Mouse (Mus musculus) forebrain, embryonic 11.5 days (tissue): ENCODE results near the gene Prss56. TPM values are rescaled to one million over a fixed set of nuclear protein-coding genes. Genes with fewer than 3 reads are reported as not detected.

Experiments
- ATAC-seq: fragments of 200-750 bp; cut with Nextera tagmentation; replicated peaks from 2 replicates; pipeline ENCODE4 v1.8.0; 2017; ENCODE audit warnings: moderate TSS enrichment; ENCODE audit not compliant: low FRiP score
- DNase-seq: peaks from one replicate; pipeline ENCODE4 v3.0.0-alpha.2; 2017; ENCODE audit warnings: low spot score
- H3K27ac ChIP-seq: fragments of 300-500 bp; sonication (generic); 2 replicates; pipeline ENCODE4 v1.5.1; 2014; ENCODE audit warnings: low read depth, low read length
- H3K27me3 ChIP-seq: fragments of 300-500 bp; sonication (generic); 2 replicates; pipeline ENCODE4 v1.6.1; 2014; ENCODE audit warnings: mild to moderate bottlenecking, low read length, mixed read lengths; ENCODE audit not compliant: control insufficient read depth, insufficient read depth
- H3K36me3 ChIP-seq: fragments of 300-500 bp; sonication (generic); 2 replicates; pipeline ENCODE4 v1.6.1; 2014; ENCODE audit warnings: mild to moderate bottlenecking, low read length, moderate library complexity, mixed read lengths; ENCODE audit not compliant: control insufficient read depth, insufficient read depth
- H3K4me1 ChIP-seq: fragments of 300-500 bp; sonication (generic); replicated peaks from 2 replicates; pipeline ENCODE4 v1.6.1; 2014; ENCODE audit warnings: low read length, mixed read lengths; ENCODE audit not compliant: control insufficient read depth, insufficient read depth
- H3K4me2 ChIP-seq: fragments of 300-500 bp; sonication (generic); 2 replicates; pipeline ENCODE4 v1.6.1; 2014; ENCODE audit warnings: low read depth, mild to moderate bottlenecking, low read length, moderate library complexity, mixed read lengths; ENCODE audit not compliant: severe bottlenecking
- H3K4me3 ChIP-seq: fragments of 300-500 bp; sonication (generic); 2 replicates; pipeline ENCODE4 v1.5.1; 2014; ENCODE audit warnings: low read depth, low read length
- H3K9ac ChIP-seq: fragments of 300-500 bp; sonication (generic); 2 replicates; pipeline ENCODE4 v1.6.1; 2014; ENCODE audit warnings: low read length
- H3K9me3 ChIP-seq: fragments of 300-500 bp; sonication (generic); 2 replicates; pipeline ENCODE4 v1.6.1; 2016; ENCODE audit warnings: low read length, mixed read lengths; ENCODE audit not compliant: control insufficient read depth
- WGBS: fragments of 180-500 bp; shearing (Covaris S2); extraction: QIAGEN DNeasy Blood & Tissue Kit; methylation state at CpG from one replicate; pipeline ENCODE4 v1.1.7; 2014; 5-methylcytosine and 5-hydroxymethylcytosine counted together
- polyA plus RNA-seq: library from polyadenylated mRNA; unstranded; fragments of >200 nt; fragmentation: Nextera tagmentation; extraction: Ambion mirVana; gene quantifications from 2 replicates; pipeline ENCODE4 v1.2.1, GENCODE M21; 2014

The Prss56 gene
- polyA plus RNA-seq, 1 experiment from 2014 or later: not detected

- peaks cover 14% of the 10 kb centered on the region for H3K27me3 ChIP-seq
- DNase-seq (no peak), ATAC-seq (no peak)
- no peaks in the 10 kb centered on the region for H3K9me3 ChIP-seq
- H3K4me2 ChIP-seq: no peak within 1 kb of the TSS
- 48% methylated on average over 4 of the region's 4 CpGs for WGBS
- H3K4me3 ChIP-seq: no peak within 1 kb of the TSS
- H3K36me3 ChIP-seq: no peaks in the 10 kb centered on the region
- peaks cover 3% of the 10 kb centered on the region; the same call in 1 of the 2 replicates for H3K4me1 ChIP-seq
- no peak within 1 kb of the TSS for H3K27ac ChIP-seq
- no peak within 1 kb of the TSS for H3K9ac ChIP-seq
Measured at GRCm38 (mm10) chr1:87190429-87190828, 7.3 kb downstream of the Prss56 start, which contains the start of gene Chrnd. Gene Chrnd (plus strand): TSS chr1:87190607.

GRCm38 (mm10) chr1:87197296-87197695 lies 14.2 kb downstream of the Prss56 start:
- no peak overlapping the region for H3K4me2 ChIP-seq
- H3K9ac ChIP-seq: no peak overlapping the region
- H3K27me3 ChIP-seq: no peaks in the 10 kb centered on the region
- H3K36me3 ChIP-seq: no peaks in the 10 kb centered on the region
- no peaks in the 10 kb centered on the region for H3K4me1 ChIP-seq
- ATAC-seq (no peak), DNase-seq (no peak)
- 78% methylated on average over 9 of the region's 9 CpGs for WGBS
- H3K4me3 ChIP-seq: no peak overlapping the region
- H3K9me3 ChIP-seq: no peaks in the 10 kb centered on the region
- no peak overlapping the region for H3K27ac ChIP-seq

GRCm38 (mm10) chr1:87198119-87199065 lies 15.3 kb downstream of the Prss56 start:
- no peak for DNase-seq
- no peaks in the 10 kb centered on the region for H3K27me3 ChIP-seq
- no peak overlapping the region for H3K4me2 ChIP-seq

GRCm38 (mm10) chr1:87200811-87201210 lies 17.7 kb downstream of the Prss56 start:
- DNase-seq (no peak), ATAC-seq (no peak)
- no peak overlapping the region for H3K27ac ChIP-seq
- H3K4me1 ChIP-seq: 0 out of 2 replicates have a peak, but pooled peaks cover 2% of the 10 kb centered on the region
- H3K36me3 ChIP-seq: no peaks in the 10 kb centered on the region
- no peak overlapping the region for H3K4me3 ChIP-seq
- H3K4me2 ChIP-seq: no peak overlapping the region
- 78% methylated on average over 2 of the region's 2 CpGs for WGBS
- H3K9ac ChIP-seq: no peak overlapping the region
- no peaks in the 10 kb centered on the region for H3K9me3 ChIP-seq
- H3K27me3 ChIP-seq: no peaks in the 10 kb centered on the region

More at GRCm38 (mm10) chr1:87198119-87199065, 15.3 kb downstream of the Prss56 start:
- Histone ChIP-seq H3K27ac (no peak overlapping the region), H3K4me1 (no peaks in the 10 kb centered on the region), H3K9ac (no peak overlapping the region), H3K36me3 (no peaks in the 10 kb centered on the region), H3K9me3 (no peaks in the 10 kb centered on the region), H3K4me3 (no peak overlapping the region)
- ATAC-seq: no peak
- 76% methylated on average over 12 of the region's 12 CpGs for WGBS

- DNase-seq (no peak), ATAC-seq (no peak)
- H3K9ac ChIP-seq: no peak overlapping the region
- H3K36me3 ChIP-seq: no peaks in the 10 kb centered on the region
- no peak overlapping the region for H3K4me2 ChIP-seq
- 0 out of 2 replicates have a peak, but pooled peaks cover 2% of the 10 kb centered on the region for H3K4me1 ChIP-seq
- H3K27me3 ChIP-seq: no peaks in the 10 kb centered on the region; the same call in 1 of the 2 replicates
- no peak overlapping the region for H3K4me3 ChIP-seq
- 56% methylated on average over 1 of the region's 1 CpGs for WGBS
- no peaks in the 10 kb centered on the region for H3K9me3 ChIP-seq
- H3K27ac ChIP-seq: no peak overlapping the region
Measured at GRCm38 (mm10) chr1:87201848-87202247, 18.7 kb downstream of the Prss56 start.

GRCm38 (mm10) chr1:87203779-87204178 lies 20.7 kb downstream of the Prss56 start:
- 82% methylated on average over 5 of the region's 5 CpGs for WGBS

GRCm38 (mm10) chr1:87204465-87204864 lies 21.4 kb downstream of the Prss56 start, which contains the start of gene Chrng:
Gene Chrng (plus strand): TSS chr1:87204657.
- no peak within 1 kb of the TSS for H3K27ac ChIP-seq

More at GRCm38 (mm10) chr1:87203779-87204178, 20.7 kb downstream of the Prss56 start:
- Histone ChIP-seq H3K9me3 (no peaks in the 10 kb centered on the region), H3K4me1 (0 out of 2 replicates have a peak, but pooled peaks cover 2% of the 10 kb centered on the region), H3K36me3 (no peaks in the 10 kb centered on the region), H3K27me3 (no peaks in the 10 kb centered on the region; the same call in 1 of the 2 replicates), H3K27ac (no peak overlapping the region), H3K9ac (no peak overlapping the region), H3K4me2 (no peak overlapping the region), H3K4me3 (no peak overlapping the region)
- DNase-seq (no peak), ATAC-seq (no peak)

GRCm38 (mm10) chr1:87205038-87205437 lies 21.9 kb downstream of the Prss56 start:
- WGBS: 70% methylated on average over 6 of the region's 6 CpGs
- Histone ChIP-seq H3K27ac (no peak overlapping the region), H3K36me3 (no peaks in the 10 kb centered on the region), H3K4me3 (no peak overlapping the region), H3K9ac (no peak overlapping the region), H3K27me3 (no peaks in the 10 kb centered on the region; the same call in 1 of the 2 replicates), H3K4me2 (no peak overlapping the region), H3K9me3 (no peaks in the 10 kb centered on the region), H3K4me1 (0 out of 2 replicates have a peak, but pooled peaks cover 2% of the 10 kb centered on the region)
- ATAC-seq: no peak
- DNase-seq: no peak

More at GRCm38 (mm10) chr1:87204465-87204864, 21.4 kb downstream of the Prss56 start, which contains the start of gene Chrng:
- H3K4me2 ChIP-seq: no peak within 1 kb of the TSS
- H3K4me1 ChIP-seq: 0 out of 2 replicates have a peak, but pooled peaks cover 2% of the 10 kb centered on the region
- H3K4me3 ChIP-seq: no peak within 1 kb of the TSS
- DNase-seq (no peak), ATAC-seq (no peak)
- H3K9ac ChIP-seq: no peak within 1 kb of the TSS
- H3K36me3 ChIP-seq: no peaks in the 10 kb centered on the region
- no peaks in the 10 kb centered on the region for H3K9me3 ChIP-seq
- H3K27me3 ChIP-seq: no peaks in the 10 kb centered on the region; the same call in 1 of the 2 replicates
- 88% methylated on average over 7 of the region's 7 CpGs for WGBS
